Mouse (Mus musculus): ENCODE measurements around the gene Tex52.

The Tex52 gene

GRCm38 (mm10) chr6:128429300-128429699 lies 54.0 kb downstream of the Tex52 start:
- DNase-seq (ENCODE audit: low read depth, low spot score) = no peak

GRCm38 (mm10) chr6:128429826-128430225 lies 54.6 kb downstream of the Tex52 start:
- peak; percentile 70 for DNase-seq (ENCODE audit: low read depth, low spot score)

- DNase-seq (ENCODE audit: low read depth, low spot score) = no peak
These were observed 57.2 kb downstream of the Tex52 start for GRCm38 (mm10) chr6:128432356-128432915.

GRCm38 (mm10) chr6:128433566-128433965 lies 58.3 kb downstream of the Tex52 start:
- no peak for DNase-seq (ENCODE audit: low read depth, low spot score)
